Mouse (Mus musculus) cortical plate, adult 2 months (tissue): ENCODE measurements around the gene Cnp.

Source experiments
- CTCF ChIP-seq: fragments of 200-500 bp; IDR thresholded peaks from 2 replicates; pipeline ENCODE4 v1.5.1; 2011; ENCODE audit warnings: mild to moderate bottlenecking, control low read depth, low read length; ENCODE audit not compliant: insufficient read depth; ENCODE audit errors: extremely low read depth
- POLR2A ChIP-seq: fragments of 200-500 bp; IDR thresholded peaks from 2 replicates; pipeline ENCODE4 v1.6.1; 2011; ENCODE audit warnings: mild to moderate bottlenecking, low read length, control low read depth; ENCODE audit not compliant: insufficient read depth; ENCODE audit errors: extremely low read depth

GRCm38 (mm10) chr11:100609997-100610680, 35.4 kb downstream of the Cnp start:
- TF ChIP-seq CTCF (no peak), POLR2A (no peak)
